Mouse (Mus musculus): ENCODE measurements at regions not wholly inside any gene's neighbourhood (a gene's known extent, or its start where the extent isn't known, plus 50 kb on each side); places are given as distances from the start of the nearest gene placed in this dataset.

GRCm38 (mm10) chr1:35405418-35405817 lies 555.6 kb downstream of the Plekhb2 start:
- 75% methylated on average over 6 of the region's 6 CpGs for WGBS
- Histone ChIP-seq H3K4me2 (replicated peaks; ENCODE audit: low read depth, low read length) (no peak overlapping the region), H3K27ac (ENCODE audit: low read length) (no peak overlapping the region), H3K4me1 (ENCODE audit: insufficient read depth, low read depth, low read length) (no peaks in the 10 kb centered on the region), H3K4me3 (ENCODE audit: low read depth, low read length) (no peak overlapping the region), H3K27me3 (replicated peaks; ENCODE audit: insufficient read depth, low read length) (no peaks in the 10 kb centered on the region), H3K36me3 (ENCODE audit: insufficient read depth, low read length) (no peaks in the 10 kb centered on the region), H3K9ac (replicated peaks; ENCODE audit: low read depth) (no peak overlapping the region), H3K9me3 (ENCODE audit: low read length) (no peaks in the 10 kb centered on the region)
- TF ChIP-seq EP300 (IDR thresholded peaks at IDR 0.05) = no peak
- no peak for TF ChIP-seq CTCF (IDR thresholded peaks at IDR 0.05)
- no peak for ATAC-seq
- DNase-seq (ENCODE audit: low spot score) = no peak

GRCm38 (mm10) chr1:35415646-35416045 lies 565.9 kb downstream of the Plekhb2 start:
- no peak for ATAC-seq
- H3K4me2 ChIP-seq (replicated peaks; ENCODE audit: low read depth, low read length) = no peak overlapping the region
- WGBS = 70% methylated on average over 1 of the region's 1 CpGs
- no peaks in the 10 kb centered on the region for H3K4me1 ChIP-seq (ENCODE audit: insufficient read depth, low read depth, low read length)
- no peak overlapping the region for H3K4me3 ChIP-seq (ENCODE audit: low read depth, low read length)
- no peaks in the 10 kb centered on the region for H3K36me3 ChIP-seq (ENCODE audit: insufficient read depth, low read length)
- no peak overlapping the region for H3K27ac ChIP-seq (ENCODE audit: low read length)
- peak; percentile 63 for DNase-seq (ENCODE audit: low spot score)
- no peak overlapping the region for H3K9ac ChIP-seq (replicated peaks; ENCODE audit: low read depth)
- H3K27me3 ChIP-seq (replicated peaks; ENCODE audit: insufficient read depth, low read length) = no peaks in the 10 kb centered on the region
- no peak for TF ChIP-seq EP300 (IDR thresholded peaks at IDR 0.05)
- TF ChIP-seq CTCF (IDR thresholded peaks at IDR 0.05) = no peak
- H3K9me3 ChIP-seq (ENCODE audit: low read length) = no peaks in the 10 kb centered on the region

- Histone ChIP-seq H3K4me1 (ENCODE audit: insufficient read depth, low read depth, low read length) (no peaks in the 10 kb centered on the region), H3K9me3 (ENCODE audit: low read length) (no peaks in the 10 kb centered on the region), H3K27ac (ENCODE audit: low read length) (no peak overlapping the region), H3K4me3 (ENCODE audit: low read depth, low read length) (no peak overlapping the region), H3K9ac (replicated peaks; ENCODE audit: low read depth) (no peak overlapping the region), H3K36me3 (ENCODE audit: insufficient read depth, low read length) (no peaks in the 10 kb centered on the region), H3K4me2 (replicated peaks; ENCODE audit: low read depth, low read length) (no peak overlapping the region), H3K27me3 (replicated peaks; ENCODE audit: insufficient read depth, low read length) (no peaks in the 10 kb centered on the region)
- WGBS = 74% methylated on average over 8 of the region's 8 CpGs
- TF ChIP-seq EP300 (IDR thresholded peaks at IDR 0.05) = no peak
- TF ChIP-seq CTCF (IDR thresholded peaks at IDR 0.05) = no peak
- ATAC-seq = no peak
- DNase-seq (ENCODE audit: low spot score) = no peak
Observed at GRCm38 (mm10) chr1:35428126-35428840, 578.5 kb downstream of the Plekhb2 start.

- H3K4me2 ChIP-seq (replicated peaks; ENCODE audit: low read depth, low read length) = no peak overlapping the region
- no peak overlapping the region for H3K4me3 ChIP-seq (ENCODE audit: low read depth, low read length)
- no peak for DNase-seq (ENCODE audit: low spot score)
- H3K36me3 ChIP-seq (ENCODE audit: insufficient read depth, low read length) = no peaks in the 10 kb centered on the region
- no peak for TF ChIP-seq EP300 (IDR thresholded peaks at IDR 0.05)
- TF ChIP-seq CTCF (IDR thresholded peaks at IDR 0.05) = no peak
- no peak overlapping the region for H3K27ac ChIP-seq (ENCODE audit: low read length)
- H3K27me3 ChIP-seq (replicated peaks; ENCODE audit: insufficient read depth, low read length) = no peaks in the 10 kb centered on the region
- H3K9me3 ChIP-seq (ENCODE audit: low read length) = no peaks in the 10 kb centered on the region
- 59% methylated on average over 1 of the region's 1 CpGs for WGBS
- no peaks in the 10 kb centered on the region for H3K4me1 ChIP-seq (ENCODE audit: insufficient read depth, low read depth, low read length)
- H3K9ac ChIP-seq (replicated peaks; ENCODE audit: low read depth) = no peak overlapping the region
- no peak for ATAC-seq
Observed at GRCm38 (mm10) chr1:35429471-35429870, 579.7 kb downstream of the Plekhb2 start.

GRCm38 (mm10) chr1:35435721-35436120 lies 585.9 kb downstream of the Plekhb2 start:
- H3K4me1 ChIP-seq (ENCODE audit: insufficient read depth, low read depth, low read length) = no peaks in the 10 kb centered on the region
- 85% methylated on average over 3 of the region's 3 CpGs for WGBS

GRCm38 (mm10) chr1:35447345-35447744 lies 597.6 kb downstream of the Plekhb2 start:
- H3K27ac ChIP-seq (ENCODE audit: low read length) = no peak overlapping the region
- no peak for DNase-seq (ENCODE audit: low spot score)
- no peaks in the 10 kb centered on the region for H3K4me1 ChIP-seq (ENCODE audit: insufficient read depth, low read depth, low read length)
- H3K27me3 ChIP-seq (replicated peaks; ENCODE audit: insufficient read depth, low read length) = no peaks in the 10 kb centered on the region
- no peak for ATAC-seq
- no peaks in the 10 kb centered on the region for H3K9me3 ChIP-seq (ENCODE audit: low read length)
- H3K36me3 ChIP-seq (ENCODE audit: insufficient read depth, low read length) = no peaks in the 10 kb centered on the region
- no peak for TF ChIP-seq EP300 (IDR thresholded peaks at IDR 0.05)
- TF ChIP-seq CTCF (IDR thresholded peaks at IDR 0.05) = 0 out of 2 replicates have a peak, but pooled peaks have one; percentile 15
- H3K4me3 ChIP-seq (ENCODE audit: low read depth, low read length) = no peak overlapping the region
- no peak overlapping the region for H3K9ac ChIP-seq (replicated peaks; ENCODE audit: low read depth)
- no peak overlapping the region for H3K4me2 ChIP-seq (replicated peaks; ENCODE audit: low read depth, low read length)

More at GRCm38 (mm10) chr1:35435721-35436120, 585.9 kb downstream of the Plekhb2 start:
- DNase-seq (ENCODE audit: low spot score) (no peak), ATAC-seq (no peak)
- no peak overlapping the region for H3K27ac ChIP-seq (ENCODE audit: low read length)
- no peaks in the 10 kb centered on the region for H3K27me3 ChIP-seq (replicated peaks; ENCODE audit: insufficient read depth, low read length)
- H3K4me2 ChIP-seq (replicated peaks; ENCODE audit: low read depth, low read length) = no peak overlapping the region
- TF ChIP-seq EP300 (IDR thresholded peaks at IDR 0.05) = no peak
- TF ChIP-seq CTCF (IDR thresholded peaks at IDR 0.05) = no peak
- no peak overlapping the region for H3K4me3 ChIP-seq (ENCODE audit: low read depth, low read length)
- no peaks in the 10 kb centered on the region for H3K9me3 ChIP-seq (ENCODE audit: low read length)
- H3K9ac ChIP-seq (replicated peaks; ENCODE audit: low read depth) = no peak overlapping the region
- no peaks in the 10 kb centered on the region for H3K36me3 ChIP-seq (ENCODE audit: insufficient read depth, low read length)
